Mouse (Mus musculus) Patski (cell line): ENCODE measurements around the gene Iqcj. TPM values are rescaled to one million over a fixed set of nuclear protein-coding genes. Genes with fewer than 3 reads are reported as not detected.

ENCODE experiments used
- ATAC-seq: fragments of 100-300 bp; one replicate; pipeline ENCODE4 v1.8.0; 2021
- CTCF ChIA-PET: fragments of 350-600 bp; sonication (Branson Sonifier 250); formaldehyde crosslinking; loops from one replicate; lab custom pipeline; 2022; ENCODE audit warnings: inconsistent platforms; lab: Charles Lee
- POLR2A ChIA-PET: fragments of 350-600 bp; sonication (Branson Sonifier 250); formaldehyde crosslinking; loops from one replicate; lab custom pipeline; 2022; ENCODE audit warnings: antibody characterized with exemption, inconsistent platforms; lab: Charles Lee
- DNase-seq: peaks from one replicate; pipeline ENCODE4 v3.0.0-alpha.2; 2011; ENCODE audit warnings: low read depth, low spot score
- H3K27me3 ChIP-seq: fragments of 371-371 bp; one replicate; pipeline ENCODE4 v1.5.1; 2021
- CTCF ChIP-seq: fragments of 100-300 bp; IDR thresholded peaks from one replicate; pipeline ENCODE4 v1.5.1; 2021
- in situ Hi-C: fragments of 300-500 bp; cut with MboI; formaldehyde crosslinking; loops from 3 replicates; pipeline ENCODE4 v1.11.1; 2018; ENCODE audit warnings: low pct_unique_long_range_greater_than_20kb, mixed read lengths
- polyA plus RNA-seq: library from polyadenylated mRNA; unstranded; gene quantifications from one replicate; pipeline ENCODE4 v1.2.3, GENCODE M21; 2021

Iqcj gene
- not detected for polyA plus RNA-seq

DNA sequence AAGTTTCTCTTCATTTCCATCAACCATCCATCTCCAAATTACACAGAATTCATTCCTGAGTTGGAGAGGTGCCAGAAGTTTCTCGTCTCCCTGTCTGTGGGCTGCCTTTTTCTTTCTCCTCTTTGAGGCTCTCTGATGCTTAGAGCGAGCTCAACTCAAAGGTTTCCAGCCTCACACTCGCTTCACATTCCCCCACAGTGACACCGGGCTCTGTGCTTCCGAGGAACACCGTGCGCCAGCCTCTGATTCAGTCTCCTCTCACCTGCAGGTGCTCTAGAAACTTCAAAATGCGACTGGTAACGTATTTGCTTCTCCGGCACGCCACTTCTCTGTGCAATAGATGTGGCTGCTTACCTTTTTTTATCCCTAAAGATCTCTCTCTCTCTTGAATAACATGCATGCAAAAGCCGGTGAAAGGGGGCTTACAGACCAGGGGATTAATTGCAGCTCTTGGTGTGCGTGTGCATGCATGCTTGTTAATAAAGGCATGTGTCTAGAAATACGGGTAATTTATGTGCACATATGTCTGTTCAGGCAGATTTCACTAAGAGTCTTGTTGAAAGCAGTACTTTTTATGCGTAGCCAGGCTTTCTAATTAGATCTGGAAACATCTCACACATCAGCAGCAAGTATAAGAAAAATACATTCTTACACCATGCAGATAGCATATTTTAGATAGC lies at the start of gene Iqcj, which contains the start of gene Iqschfp:
Gene Iqcj, plus strand, starts transcription at position 195 of the 680 bp plus-strand sequence.
Gene Iqschfp, plus strand, starts transcription at position 207 of the 680 bp plus-strand sequence.
- peaks cover 47% of the 10 kb centered on the region for H3K27me3 ChIP-seq
- ATAC-seq (no peak), DNase-seq (no peak)
- no peak for TF ChIP-seq CTCF
- POLR2A ChIA-PET: no interaction called here
- in situ Hi-C loops: no loop called here
- CTCF ChIA-PET: no interaction called here

- TF ChIP-seq CTCF: no peak
- CTCF ChIA-PET: no interaction called here
- ATAC-seq (no peak), DNase-seq (no peak)
- POLR2A ChIA-PET: no interaction called here
- peaks cover 40% of the 10 kb centered on the region for H3K27me3 ChIP-seq
- in situ Hi-C loops: no loop called here
These were observed 39.6 kb upstream of the Iqcj start for GRCm38 (mm10) chr3:67852397-67852796.

DNA sequence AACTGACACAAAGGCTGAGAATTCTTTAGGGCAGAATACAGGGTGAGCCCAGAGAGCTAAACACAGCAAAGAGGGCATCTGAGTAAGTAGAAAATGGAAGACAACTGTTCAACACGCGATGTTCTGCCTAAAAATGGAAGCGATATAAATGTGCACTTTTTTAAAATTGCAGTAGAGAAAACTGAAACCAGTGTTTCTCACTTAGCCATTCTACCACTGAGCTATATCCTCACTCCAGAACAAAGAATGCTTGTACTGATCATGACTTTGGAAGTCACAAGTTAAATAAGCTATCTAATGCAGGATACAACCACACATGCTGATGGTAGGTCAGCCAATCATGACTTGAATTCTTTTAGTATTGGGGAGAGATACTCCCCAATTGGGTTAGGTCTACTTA lies 30.5 kb upstream of the Iqcj start:
- no peak for TF ChIP-seq CTCF
- POLR2A ChIA-PET: no interaction called here
- H3K27me3 ChIP-seq: peaks cover 31% of the 10 kb centered on the region
- DNase-seq (no peak), ATAC-seq (no peak)
- in situ Hi-C loops: no loop called here
- CTCF ChIA-PET: no interaction called here

DNA sequence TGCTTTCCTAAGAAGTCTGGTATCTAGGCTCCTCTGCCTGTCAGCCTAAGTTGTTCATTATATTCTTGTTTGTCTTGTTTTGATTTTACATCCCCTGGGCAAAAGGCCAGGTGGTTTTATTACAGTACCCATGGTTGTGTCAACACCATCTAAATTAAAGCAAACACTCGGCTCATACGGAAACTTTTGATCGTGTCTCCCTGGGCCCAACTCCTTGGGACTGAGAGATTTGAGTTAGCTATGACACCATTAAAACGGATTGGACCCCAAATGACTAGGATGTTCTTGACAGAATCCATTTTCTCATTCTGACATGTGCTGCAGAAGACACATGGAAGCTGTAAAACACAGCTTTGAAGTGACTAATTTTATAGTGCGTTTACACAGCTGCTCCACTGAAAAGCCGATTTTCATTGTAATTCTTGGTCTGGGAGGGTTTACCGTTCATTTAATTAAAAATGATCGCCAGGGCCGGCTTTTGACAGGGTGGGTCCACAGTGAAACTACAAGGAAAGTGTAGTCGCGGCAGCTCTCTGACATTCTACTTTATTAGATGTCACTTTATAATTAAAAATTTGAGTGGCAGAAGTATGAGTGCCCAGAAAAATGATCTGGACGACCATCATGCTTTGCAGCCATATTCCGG lies 24.5 kb upstream of the Iqcj start:
- POLR2A ChIA-PET: no interaction called here
- DNase-seq: no peak
- CTCF ChIA-PET: no interaction called here
- in situ Hi-C loops: no loop called here
- H3K27me3 ChIP-seq: peaks cover 50% of the 10 kb centered on the region
- no peak for ATAC-seq
- TF ChIP-seq CTCF: no peak

DNA sequence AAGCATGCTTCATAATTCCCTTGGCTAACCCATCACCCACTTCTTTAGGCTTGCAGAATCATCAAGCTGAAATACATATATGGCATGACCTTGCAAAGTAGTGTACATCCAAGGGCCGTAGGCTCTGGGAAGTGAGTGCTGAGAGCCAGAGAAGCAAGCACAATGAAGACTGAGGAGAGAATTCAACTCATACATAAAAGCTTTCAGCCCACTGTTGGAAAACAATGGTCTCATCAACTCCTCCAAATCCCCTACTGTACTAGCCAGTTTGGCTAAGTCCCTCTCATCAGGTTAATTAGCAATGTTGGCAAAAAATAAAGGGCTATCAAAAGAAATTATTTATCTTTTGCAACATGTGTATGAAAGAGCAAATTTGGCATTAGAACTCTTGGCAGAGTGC lies 22.6 kb upstream of the Iqcj start:
- ATAC-seq (no peak), DNase-seq (no peak)
- CTCF ChIA-PET: no interaction called here
- in situ Hi-C loops: no loop called here
- POLR2A ChIA-PET: no interaction called here
- no peak for TF ChIP-seq CTCF
- peaks cover 56% of the 10 kb centered on the region for H3K27me3 ChIP-seq

GRCm38 (mm10) chr3:67877253-67877652 lies 14.8 kb upstream of the Iqcj start:
- in situ Hi-C loops: no loop called here
- ChIA-PET CTCF (no interaction called here), POLR2A (no interaction called here)
- DNase-seq: no peak
- TF ChIP-seq CTCF: no peak
- no peak for ATAC-seq
- peaks cover 46% of the 10 kb centered on the region for H3K27me3 ChIP-seq

DNA sequence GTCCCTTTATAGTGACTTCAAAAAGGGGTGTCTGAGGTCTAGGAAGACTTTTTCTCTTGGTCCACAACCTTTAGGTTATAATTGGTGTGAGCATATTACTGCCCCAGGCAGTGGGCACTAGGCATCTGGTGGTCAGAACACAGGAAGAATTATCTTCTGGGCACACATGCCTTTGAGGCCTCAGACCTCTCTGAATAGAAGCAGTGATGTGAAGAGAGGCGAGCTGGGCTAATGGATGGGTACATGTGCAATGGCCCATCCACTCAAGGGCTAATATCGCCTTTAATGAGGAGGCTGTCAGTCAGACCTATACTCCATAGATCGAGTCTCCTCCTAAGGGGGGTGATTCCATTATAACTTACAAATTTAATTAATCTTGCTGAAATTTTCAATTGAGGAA lies 7.7 kb upstream of the Iqcj start:
- DNase-seq: no peak
- in situ Hi-C loops: no loop called here
- no peak for TF ChIP-seq CTCF
- ChIA-PET CTCF (interaction anchor here (0.9 kb wide), 1 partner anchor 43 kb away, joined by 3 read pairs; no protein-coding TSS in a partner anchor), POLR2A (no interaction called here)
- ATAC-seq: no peak
- H3K27me3 ChIP-seq: peaks cover 4% of the 10 kb centered on the region

DNA sequence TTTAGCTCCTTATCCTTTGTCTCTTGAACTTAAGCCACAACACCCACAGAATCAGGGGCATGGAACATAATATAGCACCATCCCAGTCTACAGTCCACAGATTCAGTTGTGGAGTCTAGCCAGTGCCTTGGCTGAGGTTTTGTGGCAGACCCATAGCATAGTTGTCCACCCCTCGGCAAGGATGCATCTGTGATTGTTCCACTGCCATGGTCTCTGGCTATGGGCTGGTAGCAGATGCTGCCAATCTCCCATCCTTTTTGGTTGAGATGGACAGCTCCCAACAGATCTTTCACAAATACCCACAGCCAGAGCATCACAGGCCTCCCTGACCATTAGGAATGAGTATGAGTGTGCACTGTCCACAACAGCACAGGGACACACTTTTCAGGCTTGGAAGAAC lies 5.8 kb upstream of the Iqcj start:
- TF ChIP-seq CTCF: no peak
- in situ Hi-C loops: no loop called here

DNA sequence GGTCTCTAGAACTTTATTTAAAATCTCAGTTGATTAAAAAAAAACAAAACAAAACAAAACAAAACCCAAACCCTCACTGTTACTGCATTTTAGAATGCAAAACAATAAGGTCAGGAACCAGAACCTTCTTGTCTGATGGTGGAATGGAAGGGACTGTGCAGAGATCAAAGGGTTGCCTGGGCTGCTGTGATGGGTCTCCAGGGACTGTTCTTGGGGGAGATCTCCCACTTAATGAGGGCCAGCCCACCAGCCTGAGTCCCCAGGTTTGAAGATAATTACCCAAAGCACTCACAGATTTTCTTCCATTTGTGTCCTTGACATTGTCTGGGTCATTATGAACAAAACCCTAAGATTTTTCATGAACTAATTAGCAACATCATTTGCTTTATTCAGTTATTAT lies 4.8 kb upstream of the Iqcj start:
- TF ChIP-seq CTCF: no peak
- POLR2A ChIA-PET: no interaction called here

More for the DNA sequence above, 5.8 kb upstream of the Iqcj start:
- ATAC-seq (no peak), DNase-seq (no peak)
- ChIA-PET POLR2A (no interaction called here), CTCF (interaction anchor here (1.3 kb wide), 1 partner anchor 15 kb away, joined by 3 read pairs; no protein-coding TSS in a partner anchor)
- H3K27me3 ChIP-seq: peaks cover 3% of the 10 kb centered on the region

DNA sequence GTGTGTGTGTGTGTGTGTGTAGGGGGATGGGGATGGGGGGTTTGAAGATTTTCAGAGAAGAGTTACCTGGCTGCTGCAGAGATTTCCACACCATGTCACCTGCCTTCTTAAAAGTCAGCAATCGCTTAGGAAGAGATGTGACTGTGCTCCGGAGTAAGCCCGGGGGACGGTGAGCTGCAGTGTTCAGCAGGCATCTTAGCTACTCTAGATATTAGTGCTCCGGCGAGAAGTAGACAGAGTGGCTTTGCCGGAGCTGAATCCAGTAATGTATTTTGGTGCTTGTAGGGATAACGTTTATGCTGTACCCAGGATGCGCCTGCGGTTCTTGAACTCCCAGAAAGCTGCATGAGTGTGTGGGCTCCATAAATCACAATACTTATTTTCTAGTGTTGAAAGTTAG lies 748 bp downstream of the Iqcj start:
- no peak for DNase-seq
- CTCF ChIA-PET: interaction anchor here (0.6 kb wide), 1 partner anchor 17 kb away, joined by 3 read pairs; no protein-coding TSS in a partner anchor
- in situ Hi-C loops: no loop called here
- H3K27me3 ChIP-seq: peaks cover 53% of the 10 kb centered on the region
- TF ChIP-seq CTCF: no peak
- no peak for ATAC-seq
- POLR2A ChIA-PET: no interaction called here

More for the DNA sequence above, 4.8 kb upstream of the Iqcj start:
- CTCF ChIA-PET: no interaction called here
- in situ Hi-C loops: no loop called here
- DNase-seq (no peak), ATAC-seq (no peak)
- H3K27me3 ChIP-seq: peaks cover 10% of the 10 kb centered on the region

GRCm38 (mm10) chr3:67902517-67902916 lies 10.5 kb downstream of the Iqcj start:
- DNase-seq (no peak), ATAC-seq (no peak)
- in situ Hi-C loops: no loop called here
- no peak for TF ChIP-seq CTCF
- H3K27me3 ChIP-seq: peaks cover 20% of the 10 kb centered on the region
- ChIA-PET POLR2A (no interaction called here), CTCF (no interaction called here)
